Mouse (Mus musculus) midbrain, embryonic 13.5 days (tissue): ENCODE results near the gene Slc8b1. TPM values are rescaled to one million over a fixed set of nuclear protein-coding genes. Genes with fewer than 3 reads are reported as not detected.

Experiments used
- ATAC-seq: fragments of 200-750 bp; cut with Nextera tagmentation; 2 replicates; pipeline ENCODE4 v1.8.0; 2017; ENCODE audit warnings: mild to moderate bottlenecking, moderate TSS enrichment, moderate library complexity
- H3K27ac ChIP-seq: fragments of 300-500 bp; sonication (generic); 2 replicates; pipeline ENCODE4 v1.5.1; 2015; ENCODE audit warnings: inconsistent platforms, mild to moderate bottlenecking, moderate library complexity
- H3K27me3 ChIP-seq: fragments of 300-500 bp; sonication (generic); 2 replicates; pipeline ENCODE4 v1.6.1; 2015; ENCODE audit warnings: mild to moderate bottlenecking, inconsistent platforms
- H3K36me3 ChIP-seq: fragments of 300-500 bp; sonication (generic); 2 replicates; pipeline ENCODE4 v1.6.1; 2015; ENCODE audit warnings: mild to moderate bottlenecking, inconsistent platforms
- H3K4me1 ChIP-seq: fragments of 300-500 bp; sonication (generic); replicated peaks from 2 replicates; pipeline ENCODE4 v1.6.1; 2015; ENCODE audit warnings: inconsistent platforms
- H3K4me2 ChIP-seq: fragments of 300-500 bp; sonication (generic); replicated peaks from 2 replicates; pipeline ENCODE4 v1.6.1; 2015; ENCODE audit warnings: moderate library complexity, mild to moderate bottlenecking, inconsistent platforms
- H3K4me3 ChIP-seq: fragments of 300-500 bp; sonication (generic); replicated peaks from 2 replicates; pipeline ENCODE4 v1.5.1; 2015; ENCODE audit warnings: mild to moderate bottlenecking, inconsistent platforms
- H3K9ac ChIP-seq: fragments of 300-500 bp; sonication (generic); replicated peaks from 2 replicates; pipeline ENCODE4 v1.6.1; 2015; ENCODE audit warnings: mild to moderate bottlenecking, inconsistent platforms
- H3K9me3 ChIP-seq: fragments of 300-500 bp; sonication (generic); 2 replicates; pipeline ENCODE4 v1.6.1; 2016; ENCODE audit warnings: mild to moderate bottlenecking, inconsistent platforms
- WGBS: fragments of 180-500 bp; shearing (Covaris S2); methylation state at CpG from one replicate; pipeline ENCODE4 v1.1.7; 2015; 5-methylcytosine and 5-hydroxymethylcytosine counted together
- polyA plus RNA-seq: library from polyadenylated mRNA; unstranded; fragments of >200 nt; fragmentation: Nextera tagmentation; extraction: Ambion mirVana; gene quantifications from 2 replicates; pipeline ENCODE4 v1.2.1, GENCODE M21; 2015

The Slc8b1 gene
- polyA plus RNA-seq, 1 experiment from 2014 or later, result 2.3 TPM

DNA sequence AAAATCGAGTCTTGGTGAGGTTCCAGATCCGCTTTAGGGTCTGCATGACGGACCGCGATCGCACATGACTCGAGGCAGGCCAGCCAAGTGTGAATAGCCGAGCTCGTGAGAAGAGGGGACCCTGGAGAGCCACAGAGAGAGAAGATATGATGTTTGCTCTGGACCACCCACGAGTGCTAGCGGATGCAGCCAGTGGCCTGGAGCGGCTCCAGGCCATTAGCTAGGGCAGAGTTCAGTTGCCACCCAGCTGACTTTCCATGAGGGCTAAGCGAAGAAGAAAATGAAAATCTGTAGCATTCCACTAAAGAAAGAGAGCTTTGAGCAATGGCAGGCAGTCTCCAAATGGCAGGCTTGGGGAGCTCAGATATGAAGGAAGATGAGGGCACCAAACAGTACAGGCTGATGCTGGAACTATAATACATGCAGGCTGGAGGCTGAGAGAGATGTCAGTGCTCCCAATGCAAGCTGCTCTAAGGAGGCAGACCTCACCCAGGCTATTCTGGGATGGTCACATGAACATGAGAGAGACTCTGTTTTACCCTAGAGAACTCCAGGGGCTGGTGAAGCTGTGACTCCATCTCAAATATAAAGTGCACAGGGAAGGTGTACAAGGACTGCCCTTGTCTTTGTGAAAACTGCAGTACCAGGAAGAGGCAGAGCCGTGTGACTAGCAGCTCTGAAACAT, 60.2 kb downstream of the Slc8b1 start:
- 60% methylated on average over 14 of the region's 14 CpGs for WGBS
- H3K9ac ChIP-seq, result no peak overlapping the region
- ATAC-seq, result no peak
- peaks cover 53% of the 10 kb centered on the region for H3K4me1 ChIP-seq
- H3K36me3 ChIP-seq, result no peaks in the 10 kb centered on the region
- no peaks in the 10 kb centered on the region for H3K9me3 ChIP-seq
- no peak overlapping the region for H3K4me2 ChIP-seq
- H3K27me3 ChIP-seq, result no peaks in the 10 kb centered on the region
- no peak overlapping the region; the same call in 1 of the 2 replicates for H3K27ac ChIP-seq
- H3K4me3 ChIP-seq, result no peak overlapping the region

DNA sequence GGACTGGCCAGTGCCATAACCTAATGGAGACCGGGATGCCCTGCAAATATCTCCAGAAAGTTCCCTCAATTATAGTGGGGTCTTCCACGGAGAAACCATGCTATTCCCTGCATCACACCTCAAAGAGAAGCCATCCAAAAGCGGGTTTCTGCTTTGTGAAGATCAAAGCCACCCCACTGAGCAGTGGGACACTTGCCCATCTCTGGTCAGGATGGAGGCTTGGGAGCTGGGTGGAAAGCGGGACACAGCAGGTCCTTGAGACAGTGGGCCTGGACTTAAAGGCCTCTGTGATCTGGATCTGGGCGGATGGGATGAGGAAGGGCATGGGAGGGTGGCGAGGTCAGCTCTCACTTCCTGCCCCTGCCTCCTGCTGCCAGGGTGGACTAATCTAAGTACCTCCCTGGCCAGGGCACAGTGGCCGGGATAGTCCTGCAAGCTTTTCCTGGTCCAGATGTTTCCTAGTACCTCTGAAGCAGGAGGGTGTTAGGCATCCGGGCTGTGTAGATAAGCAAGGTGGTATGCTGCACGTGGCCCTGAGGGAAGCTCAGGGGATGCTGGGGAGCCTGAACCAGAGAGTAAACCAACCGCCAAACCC, 63.6 kb downstream of the Slc8b1 start:
- Histone ChIP-seq H3K4me3 (no peak overlapping the region), H3K9ac (no peak overlapping the region), H3K36me3 (no peaks in the 10 kb centered on the region), H3K4me1 (peaks cover 37% of the 10 kb centered on the region), H3K4me2 (no peak overlapping the region), H3K27me3 (no peaks in the 10 kb centered on the region), H3K27ac (no peak overlapping the region), H3K9me3 (no peaks in the 10 kb centered on the region)
- WGBS, result 81% methylated on average over 10 of the region's 10 CpGs
- no peak for ATAC-seq

DNA sequence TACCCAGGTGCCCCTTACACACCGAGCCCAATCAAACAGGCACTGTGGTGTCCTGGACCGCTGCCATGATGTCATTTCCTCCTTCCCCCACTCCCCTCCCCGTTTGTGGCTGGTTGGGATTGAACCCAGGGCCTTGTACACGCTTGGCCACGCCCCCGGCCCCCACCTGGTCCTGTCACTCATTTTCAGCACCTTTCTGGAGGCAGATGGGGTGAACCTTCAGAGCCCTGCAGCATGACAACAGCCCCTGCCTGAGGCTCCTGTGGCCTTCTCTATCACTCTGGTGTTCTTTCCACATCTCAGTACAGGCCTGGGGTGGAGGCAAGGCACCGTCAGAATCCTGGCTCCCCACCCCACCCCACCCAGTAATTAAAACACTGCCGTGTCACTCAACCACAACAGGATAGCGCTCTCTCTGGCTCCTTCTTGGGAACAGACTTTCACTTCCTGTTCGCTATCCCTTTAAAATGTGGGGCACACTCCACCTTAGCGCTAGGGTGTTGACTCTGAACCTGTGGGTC, 65.9 kb downstream of the Slc8b1 start:
- Histone ChIP-seq H3K27me3 (no peaks in the 10 kb centered on the region), H3K27ac (no peak overlapping the region), H3K4me3 (no peak overlapping the region), H3K4me1 (peaks cover 29% of the 10 kb centered on the region), H3K9me3 (no peaks in the 10 kb centered on the region), H3K4me2 (no peak overlapping the region), H3K36me3 (peaks cover 6% of the 10 kb centered on the region), H3K9ac (no peak overlapping the region)
- ATAC-seq, result no peak
- WGBS, result 87% methylated on average over 11 of the region's 11 CpGs

DNA sequence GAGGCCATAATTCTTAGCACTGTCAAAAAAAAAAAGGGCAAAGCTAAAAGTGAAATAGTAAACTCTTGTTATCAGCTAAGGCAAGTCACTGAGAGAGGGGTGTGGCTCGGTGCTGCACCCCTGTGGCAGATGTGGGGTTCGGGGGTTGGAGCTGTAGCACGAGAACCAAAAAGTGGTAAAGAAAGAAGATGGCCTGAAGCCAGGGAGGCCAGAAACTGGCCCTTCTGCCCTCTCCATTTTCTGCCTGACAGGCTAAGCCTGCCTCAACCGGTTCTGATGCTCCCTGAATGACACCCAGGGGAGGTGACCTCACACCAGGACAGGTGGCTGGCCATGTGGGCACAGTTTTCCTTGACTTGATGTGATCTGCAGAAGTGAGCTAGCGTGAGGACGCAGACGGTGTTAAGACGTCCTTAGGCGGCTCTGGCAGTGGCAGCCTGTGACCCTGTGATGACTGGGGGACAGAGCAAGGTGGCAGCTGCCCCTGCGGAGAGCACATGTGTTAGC, 67.0 kb downstream of the Slc8b1 start:
- H3K4me1 ChIP-seq, result peaks cover 25% of the 10 kb centered on the region
- H3K4me3 ChIP-seq, result no peak overlapping the region
- H3K9ac ChIP-seq, result no peak overlapping the region
- no peak overlapping the region for H3K4me2 ChIP-seq
- H3K27me3 ChIP-seq, result no peaks in the 10 kb centered on the region
- H3K36me3 ChIP-seq, result peaks cover 9% of the 10 kb centered on the region
- no peaks in the 10 kb centered on the region for H3K9me3 ChIP-seq
- no peak for ATAC-seq
- 64% methylated on average over 10 of the region's 10 CpGs for WGBS
- H3K27ac ChIP-seq, result no peak overlapping the region

DNA sequence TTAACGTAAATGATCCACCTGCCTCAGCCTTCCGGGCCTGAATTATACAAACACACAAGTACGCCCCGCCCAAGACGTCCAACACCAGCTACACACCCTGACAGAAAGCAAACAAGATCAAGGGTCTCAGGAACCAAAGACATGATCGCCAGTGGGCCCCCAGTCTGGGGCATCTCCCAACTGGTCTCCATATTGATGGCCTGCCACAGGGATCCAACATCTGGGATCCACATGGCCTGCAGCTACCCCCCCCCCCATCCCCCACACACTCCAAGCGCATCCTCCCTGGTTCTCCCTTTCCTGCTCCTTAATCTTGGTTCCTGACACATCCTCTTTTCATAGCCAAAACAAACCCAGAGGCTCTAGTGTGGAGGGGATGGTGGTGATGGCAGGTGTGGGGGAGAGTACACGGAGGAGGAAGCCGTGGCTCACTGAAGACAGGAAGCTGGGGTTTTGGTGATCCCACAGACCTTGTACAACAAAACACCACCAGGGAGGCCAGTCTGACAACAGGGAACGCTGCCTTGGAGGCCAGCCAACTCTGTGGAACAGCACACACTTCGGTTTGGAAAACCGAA, 67.6 kb downstream of the Slc8b1 start:
- no peak for ATAC-seq
- Histone ChIP-seq H3K27me3 (no peaks in the 10 kb centered on the region), H3K4me3 (no peak overlapping the region), H3K4me1 (peaks cover 25% of the 10 kb centered on the region), H3K36me3 (peaks cover 14% of the 10 kb centered on the region), H3K4me2 (no peak overlapping the region), H3K9ac (no peak overlapping the region; the same call in 1 of the 2 replicates), H3K27ac (peak overlapping the region; percentile 51; the same call in 1 of the 2 replicates), H3K9me3 (no peaks in the 10 kb centered on the region)
- WGBS, result 71% methylated on average over 12 of the region's 12 CpGs

DNA sequence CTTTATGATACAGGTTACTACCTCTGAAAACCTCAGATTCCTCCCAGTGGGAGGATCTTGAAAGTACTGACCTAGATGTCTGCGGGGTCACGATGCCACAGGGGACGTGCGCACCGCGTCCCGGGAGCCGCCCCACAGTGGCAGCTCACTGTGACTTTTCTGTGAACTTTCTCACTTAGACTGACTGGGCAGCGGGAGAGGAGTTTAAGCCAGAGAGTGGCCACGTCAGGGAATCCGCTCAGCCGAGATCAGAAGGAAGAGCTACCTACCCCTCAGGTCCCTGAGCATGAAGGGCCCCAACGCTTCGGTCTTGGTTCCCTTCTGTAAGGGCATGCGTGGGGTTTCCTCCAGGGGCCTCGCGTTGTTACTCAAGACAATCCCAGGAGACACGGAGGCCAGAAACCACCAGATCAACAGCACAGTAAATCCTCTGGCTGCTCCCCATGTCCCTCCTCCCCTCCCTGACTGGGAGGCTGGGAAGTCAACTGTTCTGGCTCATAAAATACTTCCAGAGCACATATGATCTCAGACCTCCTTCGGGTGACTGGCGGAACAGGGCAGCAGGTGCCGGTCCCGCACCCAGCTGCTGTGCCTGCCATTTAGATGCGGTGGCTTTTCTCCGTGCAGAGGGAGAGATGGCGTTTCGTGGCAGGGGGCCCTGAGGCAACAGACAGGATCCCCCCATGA, 68.4 kb downstream of the Slc8b1 start:
- Histone ChIP-seq H3K27ac (peak overlapping the region; percentile 51), H3K9me3 (no peaks in the 10 kb centered on the region), H3K36me3 (peaks cover 19% of the 10 kb centered on the region), H3K4me3 (no peak overlapping the region), H3K4me2 (no peak overlapping the region), H3K4me1 (peaks cover 25% of the 10 kb centered on the region), H3K9ac (no peak overlapping the region), H3K27me3 (no peaks in the 10 kb centered on the region)
- 72% methylated on average over 26 of the region's 26 CpGs for WGBS
- peak; percentile 53; the same call in 1 of the 2 replicates for ATAC-seq

DNA sequence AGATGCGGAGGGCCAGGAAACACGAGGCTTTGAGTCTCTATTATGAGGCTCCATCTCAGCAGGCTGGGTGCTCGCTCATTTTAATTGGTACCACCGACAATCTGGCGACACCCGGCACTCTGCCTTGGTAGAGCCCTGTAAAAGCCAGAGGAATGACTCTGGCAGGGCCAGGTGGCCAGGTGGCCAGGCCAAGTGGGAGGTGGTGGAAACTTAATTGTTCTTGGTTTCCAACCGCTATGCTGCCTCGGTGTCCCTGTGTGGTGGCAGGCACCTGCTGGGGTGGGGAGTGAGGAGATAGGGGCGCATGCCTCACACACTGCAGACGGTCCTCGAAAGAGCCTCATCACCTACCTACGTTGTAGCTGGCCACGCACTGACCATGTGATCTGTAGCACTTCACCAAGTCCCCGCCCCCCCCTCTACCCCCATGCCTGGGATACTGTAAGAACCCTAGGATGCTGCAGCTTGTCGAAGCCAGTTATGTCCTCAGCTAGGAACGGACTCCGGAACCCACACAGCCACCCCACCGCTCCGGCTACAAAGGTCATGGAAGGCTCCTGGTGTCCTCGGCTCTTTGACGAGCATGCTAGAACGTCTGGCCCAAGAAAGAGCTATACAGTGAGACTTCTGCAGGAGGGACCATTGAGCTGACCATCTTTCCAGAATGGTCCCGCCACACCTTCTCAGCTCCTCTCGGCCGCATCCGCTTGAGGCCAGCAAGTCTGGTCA, 69.1 kb downstream of the Slc8b1 start:
- 84% methylated on average over 26 of the region's 26 CpGs for WGBS
- peak; percentile 48; the same call in 1 of the 2 replicates for ATAC-seq
- Histone ChIP-seq H3K9ac (no peak overlapping the region), H3K4me3 (no peak overlapping the region), H3K27ac (peak overlapping the region; percentile 51; the same call in 1 of the 2 replicates), H3K9me3 (no peaks in the 10 kb centered on the region), H3K4me1 (peaks cover 30% of the 10 kb centered on the region), H3K27me3 (no peaks in the 10 kb centered on the region), H3K36me3 (peaks cover 24% of the 10 kb centered on the region), H3K4me2 (no peak overlapping the region)

DNA sequence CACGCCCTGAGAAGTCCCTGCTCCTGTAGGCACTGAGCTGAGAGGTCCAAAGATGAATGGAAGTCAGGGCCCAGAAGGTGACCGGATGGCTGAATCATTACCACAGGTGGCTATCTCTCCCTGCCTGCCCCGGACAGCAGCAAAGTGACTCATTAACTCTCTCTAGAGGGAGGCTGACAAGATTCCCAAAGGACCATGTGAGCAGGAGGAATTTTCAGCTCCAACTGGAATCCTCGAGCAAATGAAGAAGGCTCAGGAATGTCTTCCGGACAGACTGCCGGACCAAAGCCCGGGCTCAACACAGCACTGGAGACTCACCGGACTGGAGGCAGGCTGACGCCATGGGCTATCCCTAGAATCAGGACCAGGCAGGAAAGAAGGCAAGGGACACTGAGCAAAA, 71.0 kb downstream of the Slc8b1 start:
- H3K4me2 ChIP-seq, result no peak overlapping the region
- no peak overlapping the region for H3K4me3 ChIP-seq
- H3K27me3 ChIP-seq, result peaks cover 10% of the 10 kb centered on the region; the same call in 1 of the 2 replicates
- H3K9ac ChIP-seq, result no peak overlapping the region
- peaks cover 24% of the 10 kb centered on the region for H3K36me3 ChIP-seq
- H3K9me3 ChIP-seq, result no peaks in the 10 kb centered on the region
- no peak overlapping the region for H3K27ac ChIP-seq
- 87% methylated on average over 9 of the region's 9 CpGs for whole genome bisulfite sequencing
- H3K4me1 ChIP-seq, result peaks cover 41% of the 10 kb centered on the region
- ATAC-seq, result no peak

DNA sequence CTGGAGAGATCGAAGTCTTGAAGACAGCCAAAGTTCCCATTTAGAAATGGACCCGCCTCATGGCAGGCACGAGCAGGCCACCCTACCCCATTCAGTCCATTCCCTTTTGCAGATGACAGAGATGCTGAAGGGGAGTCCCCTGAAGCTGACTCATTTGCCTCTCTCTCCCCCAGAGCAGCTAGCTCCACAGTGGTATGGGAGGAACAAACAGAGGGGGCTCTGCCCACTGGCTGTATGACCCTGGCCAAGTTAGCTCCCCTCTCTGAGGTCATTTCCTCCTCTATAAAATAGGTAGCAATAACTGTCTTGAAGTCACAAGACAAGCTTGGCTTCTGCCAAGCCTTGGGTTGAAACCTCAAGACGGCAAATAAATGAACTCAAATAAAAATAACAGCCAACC, 72.5 kb downstream of the Slc8b1 start:
- Histone ChIP-seq H3K9ac (no peak overlapping the region), H3K4me2 (no peak overlapping the region), H3K27me3 (peaks cover 17% of the 10 kb centered on the region), H3K27ac (no peak overlapping the region), H3K9me3 (no peaks in the 10 kb centered on the region), H3K4me3 (no peak overlapping the region), H3K4me1 (peaks cover 47% of the 10 kb centered on the region), H3K36me3 (peaks cover 24% of the 10 kb centered on the region)
- 97% methylated on average over 4 of the region's 4 CpGs for WGBS
- ATAC-seq, result no peak
